Mouse (Mus musculus) cerebellum, postnatal 14 days (tissue): Measurements from ENCODE around the gene Zwilch.
"Not testable (repeated sequence)": the region's sequence is repeated elsewhere in the genome, so short reads cannot be mapped to it uniquely, and the experiment has no call there.

ENCODE experiments used
- DNase-seq, 2 experiments: peaks; one replicate each; pipeline ENCODE4 v3.0.0; 2021; ENCODE audit warnings: mixed read lengths in 2 of 2

The Zwilch gene

GRCm38 (mm10) chr9:64172816-64173665, at the start of gene Zwilch, which contains the start of gene Rpl4:
TSS of gene Zwilch (minus strand) at chr9:64173104.
TSS of gene Rpl4 (plus strand) at chr9:64173375.
- DNase-seq = peak; percentile 89 to 91

- DNase-seq = no peak
Observed at GRCm38 (mm10) chr9:64222098-64222497, 49.2 kb upstream of the Zwilch start.

GRCm38 (mm10) chr9:64221480-64221879, 48.6 kb upstream of the Zwilch start:
- no peak for DNase-seq

GRCm38 (mm10) chr9:64220603-64221002, 47.7 kb upstream of the Zwilch start:
- no peak for DNase-seq

- no peak for DNase-seq
Observed at GRCm38 (mm10) chr9:64219772-64220420, 47.0 kb upstream of the Zwilch start.

- DNase-seq = no peak
Observed at GRCm38 (mm10) chr9:64219305-64219704, 46.4 kb upstream of the Zwilch start.

- no peak for DNase-seq
Observed at GRCm38 (mm10) chr9:64217887-64218286, 45.0 kb upstream of the Zwilch start.

- DNase-seq = no peak
Observed at GRCm38 (mm10) chr9:64216641-64217040, 43.7 kb upstream of the Zwilch start.

GRCm38 (mm10) chr9:64216090-64216489, 43.2 kb upstream of the Zwilch start:
- DNase-seq = no peak

- no peak for DNase-seq
Observed at GRCm38 (mm10) chr9:64214452-64214851, 41.5 kb upstream of the Zwilch start.

- no peak for DNase-seq
Observed at GRCm38 (mm10) chr9:64207509-64208084, 34.7 kb upstream of the Zwilch start.

GRCm38 (mm10) chr9:64202866-64203265, 30.0 kb upstream of the Zwilch start:
- no peak for DNase-seq

- no peak for DNase-seq
Observed at GRCm38 (mm10) chr9:64202331-64202730, 29.4 kb upstream of the Zwilch start.

GRCm38 (mm10) chr9:64199897-64200296, 27.0 kb upstream of the Zwilch start:
- DNase-seq = no peak

- not testable (repeated sequence) for DNase-seq
Observed at GRCm38 (mm10) chr9:64198763-64199418, 26.0 kb upstream of the Zwilch start.

- no peak for DNase-seq
Observed at GRCm38 (mm10) chr9:64198068-64198762, 25.3 kb upstream of the Zwilch start.

- DNase-seq = no peak
Observed at GRCm38 (mm10) chr9:64197524-64197923, 24.6 kb upstream of the Zwilch start.

GRCm38 (mm10) chr9:64195554-64195953, 22.6 kb upstream of the Zwilch start:
- no peak for DNase-seq

- DNase-seq = no peak
Observed at GRCm38 (mm10) chr9:64193879-64194278, 21.0 kb upstream of the Zwilch start.

- DNase-seq = no peak
Observed at GRCm38 (mm10) chr9:64184166-64184840, 11.4 kb upstream of the Zwilch start.

GRCm38 (mm10) chr9:64183295-64183694, 10.4 kb upstream of the Zwilch start:
- not testable (repeated sequence) for DNase-seq
